Mouse (Mus musculus) v-Abl transformed pro-B cells (cell line): ENCODE data around the gene Fbxw21.

Experiments used
- in situ Hi-C, 2 experiments: fragments of 400-800 bp; cut with MboI; formaldehyde crosslinking; loops; one replicate each; pipeline ENCODE4 v1.15.1; 2025; ENCODE audit not compliant: unreplicated experiment in 2 of 2

Gene Fbxw21

GRCm38 (mm10) chr9:109095137-109095982 lies 66.5 kb downstream of the Fbxw21 start, which contains the start of gene Plxnb1:
Gene Plxnb1 (plus strand): TSS chr9:109095389.
- in situ Hi-C loops = loop anchor here in 1 of 2 experiments (25.0 kb wide), 1 partner anchor 1558 kb away; the partner anchor contains the start of genes Cyb561d2, Nprl2, Tmem115 and Zmynd10

- in situ Hi-C loops = loop anchor here in 1 of 2 experiments (25.0 kb wide), 1 partner anchor 1557 kb away; the partner anchor contains the start of genes Cyb561d2, Nprl2, Tmem115 and Zmynd10
These were observed 67.2 kb downstream of the Fbxw21 start for GRCm38 (mm10) chr9:109094553-109095136.

GRCm38 (mm10) chr9:109093786-109094552 lies 67.9 kb downstream of the Fbxw21 start:
- in situ Hi-C loops = loop anchor here in 1 of 2 experiments (25.0 kb wide), 1 partner anchor 1557 kb away; the partner anchor contains the start of genes Cyb561d2, Nprl2, Tmem115 and Zmynd10

- in situ Hi-C loops = loop anchor here in 1 of 2 experiments (25.0 kb wide), 1 partner anchor 1555 kb away; the partner anchor contains the start of genes Cyb561d2, Nprl2, Tmem115 and Zmynd10
These were observed 69.0 kb downstream of the Fbxw21 start for GRCm38 (mm10) chr9:109092799-109093198.

GRCm38 (mm10) chr9:109091802-109092201 lies 70.0 kb downstream of the Fbxw21 start:
- in situ Hi-C loops = loop anchor here in 1 of 2 experiments (25.0 kb wide), 1 partner anchor 1555 kb away; the partner anchor contains the start of genes Cyb561d2, Nprl2, Tmem115 and Zmynd10

- in situ Hi-C loops = loop anchor here in 1 of 2 experiments (25.0 kb wide), 1 partner anchor 1553 kb away; the partner anchor contains the start of genes Cyb561d2, Nprl2, Tmem115 and Zmynd10
These were observed 71.4 kb downstream of the Fbxw21 start for GRCm38 (mm10) chr9:109090446-109090845.
